Mouse (Mus musculus) small intestine, adult 2 months (tissue): ENCODE data around the gene Zfp273. TPM values are rescaled to one million over a fixed set of nuclear protein-coding genes. Genes with fewer than 3 reads are reported as not detected.

Source experiments
- polyA plus RNA-seq: library from polyadenylated mRNA; depleted of rRNA; stranded (reverse); fragments of >200 nt; gene quantifications from 2 replicates; pipeline ENCODE4 v1.2.3, GENCODE M21; 2012; rRNA removed

The Zfp273 gene
- polyA plus RNA-seq, 1 experiment: 0.19 TPM

Other genes starting within 250 kb of the Zfp273 start
- gene Zfp729b, start 204.0 kb upstream of the Zfp273 start, polyA plus RNA-seq: 0.01 and 0.08 TPM in 2 replicates
- gene Gm49345, start 176.0 kb upstream of the Zfp273 start, polyA plus RNA-seq: not detected in 2 replicates
- gene Zfp729a, start 175.9 kb upstream of the Zfp273 start, polyA plus RNA-seq: 0.09 and 0.46 TPM in 2 replicates
- gene Zfp738, start 126.7 kb upstream of the Zfp273 start, polyA plus RNA-seq: 1.4 and 2.2 TPM in 2 replicates
- gene Zfp65, start 84.6 kb upstream of the Zfp273 start, polyA plus RNA-seq: 0.08 and 0.13 TPM in 2 replicates
- 0.10 TPM in 1 of 2 replicates, not detected in the other for gene Zfp85, start 58.5 kb upstream of the Zfp273 start, polyA plus RNA-seq
- gene Zfp493, start 34.0 kb upstream of the Zfp273 start, polyA plus RNA-seq: 0.22 and 0.28 TPM in 2 replicates
- gene Gm10037, start 17.4 kb downstream of the Zfp273 start, polyA plus RNA-seq: not detected in 2 replicates
- gene BC048507, start 49.6 kb downstream of the Zfp273 start, polyA plus RNA-seq: not detected in 2 replicates